Mouse (Mus musculus): ENCODE data around the gene Hist1h3g. TPM values are rescaled to one million over a fixed set of nuclear protein-coding genes. Genes with fewer than 3 reads are reported as not detected.
A peak's percentile ranks its signal among the peaks of the same experiment; 100 is the strongest.

Hist1h3g gene
- polyA plus RNA-seq, 1 experiment from 2014 or later = 3.3 TPM

DNA sequence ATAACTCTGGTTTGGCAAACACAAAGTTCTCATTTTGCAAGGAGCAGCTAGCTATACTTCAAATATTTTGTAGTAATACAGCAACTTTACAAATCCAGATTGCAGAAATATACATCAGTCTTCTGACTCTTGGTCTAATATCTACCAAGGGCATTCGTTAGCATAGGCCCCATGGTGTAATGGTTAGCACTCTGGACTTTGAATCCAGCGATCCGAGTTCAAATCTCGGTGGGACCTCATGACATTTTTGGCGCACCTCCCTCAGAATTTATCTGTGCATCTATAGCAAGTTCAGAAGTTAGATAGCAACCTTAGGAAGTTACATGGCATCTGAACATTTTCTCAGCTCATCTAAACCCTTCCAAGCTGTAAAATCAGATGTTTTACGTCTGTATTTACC is 16.3 kb upstream of the Hist1h3g start:
- H3K27ac ChIP-seq (ENCODE audit: low read depth, low read length) = no peak overlapping the region
- no peak overlapping the region for H3K9ac ChIP-seq (ENCODE audit: low read length)
- under 1% methylated on average over 6 of the region's 6 CpGs for WGBS

DNA sequence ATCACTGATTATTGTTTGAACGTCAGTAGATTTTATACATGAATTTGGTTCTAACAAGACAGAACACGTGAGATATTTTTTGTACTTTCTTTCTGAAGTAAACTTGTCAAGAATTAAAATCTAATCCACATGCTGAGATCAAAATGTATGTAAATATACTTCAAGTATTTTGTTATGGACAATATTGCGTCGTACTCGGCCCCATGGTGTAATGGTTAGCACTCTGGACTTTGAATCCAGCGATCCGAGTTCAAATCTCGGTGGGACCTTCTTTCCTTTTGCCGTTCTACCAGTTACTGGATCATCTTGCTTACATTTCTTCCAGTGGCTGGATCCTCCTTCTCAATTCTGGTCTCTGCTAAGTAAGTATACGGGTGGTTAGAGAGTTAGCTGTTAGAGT is 15.8 kb upstream of the Hist1h3g start:
- no peaks in the 10 kb centered on the region for H3K9me3 ChIP-seq (ENCODE audit: control insufficient read depth, low read length)
- no peak overlapping the region for H3K9ac ChIP-seq (ENCODE audit: low read length)
- ATAC-seq (ENCODE audit: insufficient read depth, low FRiP score, low TSS enrichment) = peak; percentile 54; the same call in 1 of the 2 replicates
- no peaks in the 10 kb centered on the region for H3K36me3 ChIP-seq (ENCODE audit: control insufficient read depth, insufficient read depth, low read length)
- WGBS = 2% methylated on average over 10 of the region's 10 CpGs
- H3K4me3 ChIP-seq (ENCODE audit: low read depth, low read length) = peak overlapping the region; percentile 45
- H3K4me2 ChIP-seq (ENCODE audit: low read depth) = peak overlapping the region; percentile 51
- no peaks in the 10 kb centered on the region for H3K27me3 ChIP-seq (ENCODE audit: control insufficient read depth, insufficient read depth, low read length)
- H3K27ac ChIP-seq (ENCODE audit: low read depth, low read length) = no peak overlapping the region
- peak; percentile 80 for DNase-seq (ENCODE audit: low spot score)
- H3K4me1 ChIP-seq (ENCODE audit: control insufficient read depth, insufficient read depth, low read length) = no peaks in the 10 kb centered on the region

More for the DNA sequence above, 16.3 kb upstream of the Hist1h3g start:
- DNase-seq (ENCODE audit: low spot score) (peak; percentile 80), ATAC-seq (ENCODE audit: insufficient read depth, low FRiP score, low TSS enrichment) (peak; percentile 45; the same call in 1 of the 2 replicates)
- Histone ChIP-seq H3K4me1 (ENCODE audit: control insufficient read depth, insufficient read depth, low read length) (no peaks in the 10 kb centered on the region), H3K27me3 (ENCODE audit: control insufficient read depth, insufficient read depth, low read length) (no peaks in the 10 kb centered on the region), H3K36me3 (ENCODE audit: control insufficient read depth, insufficient read depth, low read length) (no peaks in the 10 kb centered on the region), H3K4me3 (ENCODE audit: low read depth, low read length) (peak overlapping the region; percentile 45), H3K9me3 (ENCODE audit: control insufficient read depth, low read length) (no peaks in the 10 kb centered on the region), H3K4me2 (ENCODE audit: low read depth) (peak overlapping the region; percentile 51)

DNA sequence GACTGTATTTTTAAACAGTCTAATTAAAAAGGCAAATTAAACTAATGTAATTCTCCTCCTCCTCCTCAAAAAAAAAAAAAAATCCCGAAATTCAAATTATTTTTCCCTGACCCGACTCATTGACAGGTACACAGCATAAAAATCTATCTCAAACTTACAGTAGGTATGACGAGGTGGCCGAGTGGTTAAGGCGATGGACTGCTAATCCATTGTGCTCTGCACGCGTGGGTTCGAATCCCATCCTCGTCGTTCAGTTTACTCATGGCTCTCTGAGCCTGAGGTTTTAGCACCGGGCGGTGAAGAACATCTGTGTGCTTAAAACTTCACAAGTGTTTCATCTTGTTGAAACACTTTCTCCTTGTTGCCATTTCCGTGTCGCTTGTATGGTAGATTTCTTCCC is 13.5 kb upstream of the Hist1h3g start:
- ATAC-seq (ENCODE audit: insufficient read depth, low FRiP score, low TSS enrichment) (no peak), DNase-seq (ENCODE audit: low spot score) (peak; percentile 80)
- no peak overlapping the region for H3K4me2 ChIP-seq (ENCODE audit: low read depth)
- no peak overlapping the region for H3K4me3 ChIP-seq (ENCODE audit: low read depth, low read length)
- no peaks in the 10 kb centered on the region for H3K9me3 ChIP-seq (ENCODE audit: control insufficient read depth, low read length)
- no peaks in the 10 kb centered on the region for H3K27me3 ChIP-seq (ENCODE audit: control insufficient read depth, insufficient read depth, low read length)
- no peak overlapping the region for H3K27ac ChIP-seq (ENCODE audit: low read depth, low read length)
- under 1% methylated on average over 14 of the region's 14 CpGs for WGBS
- no peaks in the 10 kb centered on the region for H3K36me3 ChIP-seq (ENCODE audit: control insufficient read depth, insufficient read depth, low read length)
- no peak overlapping the region for H3K9ac ChIP-seq (ENCODE audit: low read length)
- H3K4me1 ChIP-seq (ENCODE audit: control insufficient read depth, insufficient read depth, low read length) = no peaks in the 10 kb centered on the region

DNA sequence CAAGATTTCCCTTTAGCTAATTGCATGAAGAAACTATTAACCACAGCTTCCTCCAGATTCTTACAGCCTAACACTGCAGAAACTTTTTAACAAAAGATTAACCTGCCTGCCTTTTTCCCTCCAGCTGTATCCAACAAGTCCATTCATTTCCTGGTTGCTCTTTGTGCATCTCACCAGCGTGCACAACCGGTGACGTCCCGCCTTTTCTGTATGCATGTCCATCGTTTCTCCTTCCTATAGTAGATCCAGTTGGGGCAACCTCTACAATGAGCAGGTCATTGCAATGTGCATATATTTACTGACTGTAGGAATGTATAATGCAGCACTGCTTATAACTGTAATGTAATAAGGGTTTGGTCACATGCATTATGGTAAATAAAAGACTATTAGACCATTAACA is 11.2 kb upstream of the Hist1h3g start:
- Histone ChIP-seq H3K36me3 (ENCODE audit: control insufficient read depth, insufficient read depth, low read length) (no peaks in the 10 kb centered on the region), H3K9ac (ENCODE audit: low read length) (no peak overlapping the region), H3K27me3 (ENCODE audit: control insufficient read depth, insufficient read depth, low read length) (no peaks in the 10 kb centered on the region), H3K27ac (ENCODE audit: low read depth, low read length) (no peak overlapping the region), H3K4me3 (ENCODE audit: low read depth, low read length) (no peak overlapping the region), H3K4me2 (ENCODE audit: low read depth) (no peak overlapping the region), H3K9me3 (ENCODE audit: control insufficient read depth, low read length) (no peaks in the 10 kb centered on the region), H3K4me1 (ENCODE audit: control insufficient read depth, insufficient read depth, low read length) (peaks cover 1% of the 10 kb centered on the region)
- 52% methylated on average over 5 of the region's 5 CpGs for whole genome bisulfite sequencing
- no peak for DNase-seq (ENCODE audit: low spot score)
- no peak for ATAC-seq (ENCODE audit: insufficient read depth, low FRiP score, low TSS enrichment)

DNA sequence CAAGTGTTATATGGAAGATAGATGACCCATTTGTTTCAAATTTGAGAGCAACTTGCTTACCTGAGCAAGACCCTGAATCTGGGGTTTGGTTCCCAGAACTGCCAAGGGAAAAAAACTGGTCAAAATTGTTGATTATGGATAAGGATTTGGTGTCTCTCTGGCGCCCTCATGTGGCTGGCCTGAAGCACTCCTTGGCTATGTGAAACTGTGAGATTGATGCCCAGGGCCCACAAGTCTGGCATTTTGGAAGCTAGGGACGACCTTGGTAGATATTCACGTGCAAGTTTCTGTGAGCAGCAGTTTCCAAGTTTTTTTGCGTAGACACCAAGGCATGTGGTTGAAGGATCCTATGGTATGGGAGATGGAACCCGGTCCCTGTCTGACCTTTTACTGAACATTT is 10.6 kb upstream of the Hist1h3g start:
- 0 out of 2 replicates have a peak, but pooled peaks have one; percentile 25 for ATAC-seq (ENCODE audit: insufficient read depth, low FRiP score, low TSS enrichment)
- Histone ChIP-seq H3K27ac (ENCODE audit: low read depth, low read length) (no peak overlapping the region), H3K9ac (ENCODE audit: low read length) (no peak overlapping the region), H3K4me1 (ENCODE audit: control insufficient read depth, insufficient read depth, low read length) (peaks cover 3% of the 10 kb centered on the region), H3K4me3 (ENCODE audit: low read depth, low read length) (no peak overlapping the region), H3K9me3 (ENCODE audit: control insufficient read depth, low read length) (no peaks in the 10 kb centered on the region), H3K4me2 (ENCODE audit: low read depth) (no peak overlapping the region), H3K36me3 (ENCODE audit: control insufficient read depth, insufficient read depth, low read length) (no peaks in the 10 kb centered on the region), H3K27me3 (ENCODE audit: control insufficient read depth, insufficient read depth, low read length) (no peaks in the 10 kb centered on the region)
- 7% methylated on average over 5 of the region's 5 CpGs for WGBS
- peak; percentile 81 for DNase-seq (ENCODE audit: low spot score)

DNA sequence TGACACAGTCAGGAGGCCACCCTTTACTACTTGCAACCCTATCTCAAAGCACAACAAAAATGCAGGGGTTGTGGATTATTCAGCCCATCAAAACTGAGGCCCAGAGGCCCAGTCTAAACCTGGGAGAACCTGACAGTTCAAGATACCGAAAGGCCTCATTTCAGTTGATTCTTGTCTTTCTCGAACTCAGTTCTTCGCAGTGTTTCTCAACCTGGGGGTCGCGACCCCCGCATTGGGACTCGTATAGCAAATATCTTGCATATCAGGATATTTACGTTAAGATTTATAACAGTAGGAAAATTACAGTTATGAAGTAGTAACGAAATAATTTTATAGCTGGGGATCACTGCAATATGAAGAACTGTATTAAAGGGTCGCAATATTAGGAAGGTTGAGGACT is 9.3 kb upstream of the Hist1h3g start:
- DNase-seq (ENCODE audit: low spot score) = peak; percentile 57
- no peaks in the 10 kb centered on the region for H3K36me3 ChIP-seq (ENCODE audit: control insufficient read depth, insufficient read depth, low read length)
- WGBS = 1% methylated on average over 10 of the region's 10 CpGs
- no peak for ATAC-seq (ENCODE audit: insufficient read depth, low FRiP score, low TSS enrichment)
- no peak overlapping the region for H3K27ac ChIP-seq (ENCODE audit: low read depth, low read length)
- no peak overlapping the region for H3K9ac ChIP-seq (ENCODE audit: low read length)
- H3K27me3 ChIP-seq (ENCODE audit: control insufficient read depth, insufficient read depth, low read length) = no peaks in the 10 kb centered on the region
- H3K4me2 ChIP-seq (ENCODE audit: low read depth) = peak overlapping the region; percentile 32
- H3K9me3 ChIP-seq (ENCODE audit: control insufficient read depth, low read length) = no peaks in the 10 kb centered on the region
- peaks cover 3% of the 10 kb centered on the region for H3K4me1 ChIP-seq (ENCODE audit: control insufficient read depth, insufficient read depth, low read length)
- H3K4me3 ChIP-seq (ENCODE audit: low read depth, low read length) = peak overlapping the region; percentile 39

DNA sequence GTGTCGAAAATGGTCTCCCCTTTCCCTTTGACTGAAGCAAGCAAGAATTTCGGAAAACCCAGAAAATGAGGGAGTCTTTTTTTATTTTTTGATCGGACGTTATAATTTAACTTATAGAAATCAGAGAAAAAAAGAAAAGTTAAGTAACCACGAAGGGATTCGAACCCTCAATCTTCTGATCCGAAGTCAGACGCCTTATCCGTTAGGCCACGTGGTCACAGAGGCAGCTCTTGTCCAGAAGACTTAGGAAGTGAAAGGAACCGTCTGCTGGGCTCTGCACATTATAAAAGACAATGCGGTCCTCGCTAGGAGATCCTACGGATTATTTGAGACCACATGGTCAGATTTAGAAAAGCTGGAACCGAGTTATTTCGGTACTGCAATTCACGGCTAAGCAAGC is 8.9 kb upstream of the Hist1h3g start:
- WGBS = under 1% methylated on average over 17 of the region's 17 CpGs
- 0 out of 2 replicates have a peak overlapping the region, but pooled peaks have one; percentile 14 for H3K27ac ChIP-seq (ENCODE audit: low read depth, low read length)

DNA sequence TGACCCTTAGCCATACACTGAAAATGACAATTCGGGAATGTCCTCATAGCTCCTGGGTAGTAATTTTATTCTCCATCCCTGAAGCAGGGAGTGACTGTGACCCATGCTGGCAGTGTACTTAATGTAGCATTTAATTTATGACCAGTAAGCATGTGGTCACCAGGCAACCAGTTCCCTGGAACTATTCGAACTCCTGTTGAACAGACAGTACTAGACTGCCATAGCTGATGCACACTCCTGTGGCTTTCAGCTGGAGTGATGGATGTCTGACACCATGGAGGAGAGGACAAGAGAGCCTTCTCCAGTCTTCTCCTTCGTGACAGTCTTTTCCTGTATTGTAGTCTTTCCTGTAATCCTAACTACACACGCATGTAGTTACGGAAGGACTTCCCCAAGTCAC is 6.2 kb upstream of the Hist1h3g start:
- Histone ChIP-seq H3K4me2 (ENCODE audit: low read depth) (peak overlapping the region; percentile 73), H3K36me3 (ENCODE audit: control insufficient read depth, insufficient read depth, low read length) (no peaks in the 10 kb centered on the region), H3K27me3 (ENCODE audit: control insufficient read depth, insufficient read depth, low read length) (no peaks in the 10 kb centered on the region), H3K9me3 (ENCODE audit: control insufficient read depth, low read length) (no peaks in the 10 kb centered on the region), H3K4me3 (ENCODE audit: low read depth, low read length) (no peak overlapping the region), H3K4me1 (ENCODE audit: control insufficient read depth, insufficient read depth, low read length) (peaks cover 7% of the 10 kb centered on the region), H3K9ac (ENCODE audit: low read length) (peak overlapping the region; percentile 26), H3K27ac (ENCODE audit: low read depth, low read length) (no peak overlapping the region)
- no peak for ATAC-seq (ENCODE audit: insufficient read depth, low FRiP score, low TSS enrichment)
- DNase-seq (ENCODE audit: low spot score) = no peak
- WGBS = 56% methylated on average over 5 of the region's 5 CpGs

More for the DNA sequence above, 8.9 kb upstream of the Hist1h3g start:
- Histone ChIP-seq H3K9ac (ENCODE audit: low read length) (peak overlapping the region; percentile 50), H3K4me2 (ENCODE audit: low read depth) (peak overlapping the region; percentile 50), H3K9me3 (ENCODE audit: control insufficient read depth, low read length) (no peaks in the 10 kb centered on the region), H3K4me1 (ENCODE audit: control insufficient read depth, insufficient read depth, low read length) (peaks cover 3% of the 10 kb centered on the region), H3K27me3 (ENCODE audit: control insufficient read depth, insufficient read depth, low read length) (no peaks in the 10 kb centered on the region), H3K4me3 (ENCODE audit: low read depth, low read length) (peak overlapping the region; percentile 39), H3K36me3 (ENCODE audit: control insufficient read depth, insufficient read depth, low read length) (no peaks in the 10 kb centered on the region)
- DNase-seq (ENCODE audit: low spot score) (peak; percentile 93), ATAC-seq (ENCODE audit: insufficient read depth, low FRiP score, low TSS enrichment) (peak; percentile 49; the same call in 1 of the 2 replicates)

DNA sequence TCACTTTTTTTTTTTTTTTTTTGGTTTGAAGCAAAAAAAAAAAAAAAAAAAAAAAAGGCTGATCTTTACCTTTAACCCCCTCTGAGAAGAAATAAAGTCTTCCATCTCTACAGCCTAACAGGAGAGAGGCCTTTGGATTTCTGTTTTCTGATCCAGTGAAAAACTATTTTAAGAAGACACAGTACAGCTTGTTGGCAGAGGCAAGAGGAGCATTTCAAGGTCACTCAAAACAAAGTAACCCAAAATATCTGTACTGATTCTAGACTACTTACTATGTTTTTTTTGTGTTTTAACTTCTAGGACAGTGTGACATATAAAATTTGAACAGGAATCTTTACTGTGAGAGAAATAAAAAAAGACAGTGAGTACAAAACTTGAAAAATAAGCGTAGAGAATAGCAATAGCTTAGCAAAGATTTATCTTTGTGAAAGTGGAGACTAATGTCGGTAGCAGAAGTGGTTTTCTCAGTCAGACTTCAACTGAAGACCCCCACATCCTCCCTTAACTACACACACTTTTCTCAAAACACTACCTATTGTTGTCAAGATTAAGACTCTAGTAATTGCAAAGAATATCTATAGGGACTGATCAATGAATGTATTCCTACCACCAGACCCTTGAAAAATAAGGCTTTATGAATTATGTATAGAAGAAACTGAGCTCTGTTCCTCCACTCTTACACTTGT is 5.6 kb upstream of the Hist1h3g start:
- H3K36me3 ChIP-seq (ENCODE audit: control insufficient read depth, insufficient read depth, low read length) = no peaks in the 10 kb centered on the region
- peaks cover 9% of the 10 kb centered on the region for H3K4me1 ChIP-seq (ENCODE audit: control insufficient read depth, insufficient read depth, low read length)
- H3K4me2 ChIP-seq (ENCODE audit: low read depth) = peak overlapping the region; percentile 73
- H3K27me3 ChIP-seq (ENCODE audit: control insufficient read depth, insufficient read depth, low read length) = no peaks in the 10 kb centered on the region
- H3K4me3 ChIP-seq (ENCODE audit: low read depth, low read length) = peak overlapping the region; percentile 41
- H3K9ac ChIP-seq (ENCODE audit: low read length) = peak overlapping the region; percentile 78
- WGBS = 28% methylated on average over 2 of the region's 2 CpGs
- no peaks in the 10 kb centered on the region for H3K9me3 ChIP-seq (ENCODE audit: control insufficient read depth, low read length)
- H3K27ac ChIP-seq (ENCODE audit: low read depth, low read length) = peak overlapping the region; percentile 92
- DNase-seq (ENCODE audit: low spot score) (no peak), ATAC-seq (ENCODE audit: insufficient read depth, low FRiP score, low TSS enrichment) (no peak)

Measured in neural tube, embryonic 11.5 days (tissue).